Mouse (Mus musculus) bone marrow, adult 2 months (tissue): ENCODE results near the gene Tmem266. TPM values are rescaled to one million over a fixed set of nuclear protein-coding genes. Genes with fewer than 3 reads are reported as not detected.
A peak's percentile ranks its signal among the peaks of the same experiment; 100 is the strongest.

Experiments
- H3K27ac ChIP-seq: fragments of 200-500 bp; 2 replicates; pipeline ENCODE4 v1.5.1; 2012; ENCODE audit warnings: low read depth, mild to moderate bottlenecking, control low read depth, inconsistent platforms, low read length; ENCODE audit not compliant: control insufficient read depth, poor library complexity, insufficient read depth
- H3K4me1 ChIP-seq: fragments of 200-500 bp; 2 replicates; pipeline ENCODE4 v1.6.1; 2011; ENCODE audit warnings: low read length; ENCODE audit not compliant: control insufficient read depth, insufficient read depth
- H3K4me3 ChIP-seq: fragments of 200-500 bp; replicated peaks from 2 replicates; pipeline ENCODE3; 2011; ENCODE audit warnings: mild to moderate bottlenecking, low read depth, low read length, control low read depth; ENCODE audit not compliant: control insufficient read depth
- CTCF ChIP-seq: fragments of 200-500 bp; IDR thresholded peaks from 2 replicates; pipeline ENCODE4 v1.5.1; 2011; ENCODE audit warnings: low read length, control low read depth; ENCODE audit not compliant: control insufficient read depth, insufficient read depth
- POLR2A ChIP-seq: fragments of 200-500 bp; IDR thresholded peaks from 2 replicates; pipeline ENCODE4 v1.6.1; 2011; ENCODE audit warnings: low read depth, mild to moderate bottlenecking, control low read depth, low read length, borderline replicate concordance; ENCODE audit not compliant: control insufficient read depth
- WGBS: fragments of 180-500 bp; shearing (Covaris S2); methylation state at CpG from one replicate; pipeline ENCODE4 v1.1.7; 2018; 5-methylcytosine and 5-hydroxymethylcytosine counted together
- polyA plus RNA-seq: library from polyadenylated mRNA; stranded (reverse); fragments of >200 nt; gene quantifications from 2 replicates; pipeline ENCODE4 v1.2.4, GENCODE M21; 2011; ENCODE audit warnings: low replicate concordance; ENCODE audit not compliant: missing spikeins, insufficient read depth, insufficient read length

The Tmem266 gene
- polyA plus RNA-seq, 1 experiment: not detected

DNA sequence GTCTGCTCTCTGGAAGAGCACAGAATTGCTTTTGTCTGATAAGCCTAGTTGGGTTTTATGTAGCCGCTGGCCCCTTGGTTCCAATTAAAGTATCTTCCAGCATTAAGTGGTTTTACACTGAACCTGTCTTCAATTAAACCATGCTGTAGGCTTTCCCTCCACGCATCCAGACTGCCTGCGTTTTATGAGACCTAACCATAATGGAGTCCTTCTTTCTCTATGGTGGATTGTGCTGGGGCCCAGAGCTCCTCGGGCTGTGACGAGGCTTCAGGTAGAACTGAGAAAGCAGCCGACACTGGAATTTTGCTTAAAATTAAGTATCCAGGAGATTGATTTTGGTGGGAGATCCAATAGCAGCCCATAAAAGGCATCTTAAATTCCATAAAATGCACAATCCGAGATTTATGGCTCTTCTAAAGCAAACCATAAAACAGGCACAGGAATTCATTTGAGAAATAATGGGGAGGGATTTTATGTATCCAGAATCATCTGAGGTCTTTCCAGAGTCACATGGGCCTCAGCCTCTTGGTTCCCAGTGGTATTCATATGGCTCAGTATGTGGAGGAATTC is 72.4 kb downstream of the Tmem266 start:
- Histone ChIP-seq H3K4me1 (peaks cover 3% of the 10 kb centered on the region), H3K27ac (no peak overlapping the region), H3K4me3 (no peak overlapping the region)
- TF ChIP-seq POLR2A (no peak), CTCF (no peak)
- WGBS: 83% methylated on average over 7 of the region's 7 CpGs

DNA sequence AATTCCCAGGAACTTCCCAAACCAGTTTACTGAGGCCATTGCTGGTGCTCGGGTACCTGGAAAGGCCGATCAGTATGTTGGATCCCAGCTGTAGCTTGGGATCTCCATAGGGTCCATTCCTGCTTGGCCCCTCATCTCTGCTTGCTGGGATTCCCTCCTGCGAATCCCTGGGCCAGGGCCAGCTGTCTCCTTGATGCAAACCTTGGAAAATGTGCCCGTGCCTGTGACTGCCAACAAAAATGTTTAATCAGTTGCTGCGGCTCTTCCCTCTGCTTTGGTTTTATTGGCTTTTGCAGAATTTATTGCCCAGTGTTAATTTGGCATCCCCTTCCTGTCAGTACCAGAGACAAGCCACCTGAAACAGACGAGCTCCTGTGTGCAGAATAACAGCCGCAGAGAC is 75.6 kb downstream of the Tmem266 start:
- TF ChIP-seq POLR2A (no peak), CTCF (no peak)
- 72% methylated on average over 7 of the region's 7 CpGs for WGBS
- H3K27ac ChIP-seq: no peak overlapping the region
- no peak overlapping the region for H3K4me3 ChIP-seq
- no peaks in the 10 kb centered on the region for H3K4me1 ChIP-seq

DNA sequence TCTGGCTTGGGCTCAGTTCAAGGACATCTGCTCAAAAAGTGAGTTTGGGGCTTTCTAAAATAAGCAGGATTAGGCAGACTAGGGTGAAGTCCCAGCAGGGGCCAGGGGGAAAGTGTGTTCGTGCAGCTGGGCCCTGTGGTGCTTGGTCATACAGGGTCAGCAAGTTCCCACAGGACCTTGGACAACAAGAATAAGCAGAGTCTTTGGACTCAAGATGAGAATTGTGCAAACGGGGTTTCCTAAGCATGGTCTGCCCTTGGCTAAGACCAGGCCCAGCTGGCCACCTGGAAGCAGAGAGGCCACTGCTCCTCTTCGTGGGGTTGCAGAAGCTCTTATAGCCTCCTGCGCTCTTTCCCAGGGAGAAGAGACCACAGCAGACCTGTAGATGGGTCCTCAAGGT is 77.5 kb downstream of the Tmem266 start:
- TF ChIP-seq CTCF (no peak), POLR2A (no peak)
- WGBS: 71% methylated on average over 4 of the region's 4 CpGs
- Histone ChIP-seq H3K4me3 (no peak overlapping the region), H3K27ac (no peak overlapping the region), H3K4me1 (no peaks in the 10 kb centered on the region)

DNA sequence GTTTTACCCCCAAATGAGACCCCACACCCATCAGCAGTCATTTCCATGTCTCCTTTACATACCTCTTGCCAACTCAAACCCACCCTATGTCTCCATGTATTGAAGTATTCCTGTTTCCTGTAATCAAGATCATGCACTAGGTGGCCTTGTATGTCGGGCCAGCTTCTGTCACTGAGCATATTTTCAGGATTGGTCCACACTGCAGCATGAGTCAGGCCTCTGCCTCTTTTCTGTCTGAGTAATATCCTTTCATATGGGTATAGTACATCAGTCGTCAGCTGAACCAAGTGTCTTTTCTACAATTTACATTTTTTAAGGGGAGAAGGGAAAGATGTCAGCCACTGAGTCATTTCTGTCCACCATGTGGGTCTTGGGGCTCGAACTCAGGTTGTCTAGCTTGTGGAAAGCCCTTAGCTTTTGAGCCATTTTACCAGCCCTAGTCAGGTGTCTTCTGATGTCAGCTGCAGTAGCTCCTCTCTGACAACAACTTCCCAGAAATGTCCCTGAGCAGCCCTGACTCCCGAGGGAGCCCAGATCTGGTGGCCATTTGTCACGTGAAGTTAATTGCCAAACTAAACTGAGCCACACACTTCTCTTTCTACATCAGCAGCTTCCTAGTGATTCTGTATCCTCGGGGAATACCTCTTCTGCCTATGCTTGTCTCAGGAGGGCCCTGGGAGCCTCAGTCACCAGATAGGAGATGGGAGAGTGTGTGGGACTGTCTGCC is 78.4 kb downstream of the Tmem266 start:
- no peaks in the 10 kb centered on the region for H3K4me1 ChIP-seq
- TF ChIP-seq CTCF: no peak
- TF ChIP-seq POLR2A: no peak
- no peak overlapping the region for H3K4me3 ChIP-seq
- WGBS: 74% methylated on average over 6 of the region's 6 CpGs
- no peak overlapping the region for H3K27ac ChIP-seq

DNA sequence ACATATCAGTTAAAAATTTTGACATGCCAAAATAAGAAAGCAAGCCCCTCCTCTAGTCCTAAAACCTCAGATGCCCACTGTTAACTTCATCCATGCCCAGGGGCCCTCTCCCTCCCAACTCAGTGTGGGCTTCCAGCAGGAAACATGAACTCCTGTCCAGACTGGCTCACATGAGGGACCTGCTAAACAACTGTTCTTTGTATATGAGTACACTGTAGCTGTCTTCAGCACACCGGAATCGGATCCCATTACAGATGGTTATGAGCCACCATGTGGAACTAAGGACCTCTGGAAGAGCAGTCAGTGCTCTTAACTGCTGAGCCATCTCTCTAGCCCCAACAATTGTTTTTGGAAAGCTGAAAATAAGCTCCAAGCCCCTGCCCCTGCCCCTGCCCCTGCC is 80.1 kb downstream of the Tmem266 start:
- H3K4me1 ChIP-seq: no peaks in the 10 kb centered on the region
- H3K27ac ChIP-seq: no peak overlapping the region
- TF ChIP-seq CTCF (no peak), POLR2A (no peak)
- 88% methylated on average over 2 of the region's 2 CpGs for WGBS
- H3K4me3 ChIP-seq: no peak overlapping the region

DNA sequence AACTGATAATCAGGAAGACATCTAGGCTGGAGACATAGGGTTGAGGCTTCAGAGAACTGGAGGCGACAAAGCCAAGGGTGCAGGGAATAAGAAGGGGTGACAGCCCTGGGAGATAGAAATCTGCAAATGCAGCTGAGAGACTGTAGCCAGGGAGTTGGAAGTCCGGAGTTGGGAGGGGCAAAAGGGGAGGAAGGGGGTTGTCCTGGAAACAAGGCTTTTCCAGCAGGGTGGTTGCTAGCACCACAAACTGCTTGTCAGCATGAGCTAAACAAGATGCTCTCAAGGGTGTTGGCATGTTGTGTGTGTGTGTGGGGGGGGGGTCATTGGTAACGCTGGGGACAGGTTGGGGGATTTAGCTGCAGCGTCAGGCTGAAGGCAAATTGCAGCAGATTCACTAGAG is 82.1 kb downstream of the Tmem266 start:
- no peak overlapping the region for H3K4me3 ChIP-seq
- no peak overlapping the region for H3K27ac ChIP-seq
- H3K4me1 ChIP-seq: no peaks in the 10 kb centered on the region
- no peak for TF ChIP-seq POLR2A
- TF ChIP-seq CTCF: no peak
- WGBS: 83% methylated on average over 4 of the region's 4 CpGs

DNA sequence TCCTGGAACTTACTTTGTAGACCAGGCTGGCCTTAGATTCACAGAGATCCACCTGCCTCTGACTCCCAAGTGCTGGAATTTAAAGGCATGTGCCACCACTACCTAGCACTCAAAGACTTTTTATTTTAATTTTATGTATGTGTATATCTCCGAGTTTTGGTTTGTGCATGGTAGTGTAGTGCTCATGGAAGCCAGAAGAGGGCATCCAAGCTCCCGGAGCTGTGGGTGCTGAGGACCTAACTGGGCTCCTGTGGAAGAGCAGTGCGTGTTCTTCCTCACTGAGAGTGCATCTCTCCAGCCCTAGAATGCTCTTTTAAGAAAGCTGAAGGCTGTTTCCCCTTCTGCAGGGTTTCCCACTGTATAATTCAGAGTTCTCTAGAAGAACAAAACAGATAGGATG is 83.1 kb downstream of the Tmem266 start:
- WGBS: 61% methylated on average over 3 of the region's 3 CpGs
- H3K4me3 ChIP-seq: no peak overlapping the region
- no peaks in the 10 kb centered on the region for H3K4me1 ChIP-seq
- no peak overlapping the region for H3K27ac ChIP-seq
- TF ChIP-seq CTCF (peak; percentile 18; the same call in 1 of the 2 replicates), POLR2A (no peak)

DNA sequence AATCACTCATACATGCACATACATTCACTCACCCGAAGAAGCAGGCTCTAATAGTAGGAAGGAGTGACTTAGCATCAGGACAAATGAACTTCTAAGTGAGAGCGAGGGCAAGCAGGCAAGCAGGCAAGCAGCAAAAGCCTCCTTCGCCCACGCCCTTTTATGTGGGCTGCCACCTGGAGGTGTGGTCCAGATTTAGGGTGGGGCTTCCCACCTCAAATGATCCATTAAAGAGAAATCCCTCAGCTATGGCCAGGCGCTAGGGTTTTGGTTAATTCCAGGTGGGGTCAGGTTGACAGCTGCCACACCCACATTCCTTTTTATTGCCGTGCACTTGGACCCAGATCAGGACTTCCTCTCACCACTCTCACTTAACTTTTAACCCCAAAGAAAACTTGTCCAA is 83.7 kb downstream of the Tmem266 start:
- Histone ChIP-seq H3K27ac (no peak overlapping the region), H3K4me3 (no peak overlapping the region), H3K4me1 (no peaks in the 10 kb centered on the region)
- WGBS: 44% methylated on average over 6 of the region's 6 CpGs
- no peak for TF ChIP-seq CTCF
- TF ChIP-seq POLR2A: no peak

DNA sequence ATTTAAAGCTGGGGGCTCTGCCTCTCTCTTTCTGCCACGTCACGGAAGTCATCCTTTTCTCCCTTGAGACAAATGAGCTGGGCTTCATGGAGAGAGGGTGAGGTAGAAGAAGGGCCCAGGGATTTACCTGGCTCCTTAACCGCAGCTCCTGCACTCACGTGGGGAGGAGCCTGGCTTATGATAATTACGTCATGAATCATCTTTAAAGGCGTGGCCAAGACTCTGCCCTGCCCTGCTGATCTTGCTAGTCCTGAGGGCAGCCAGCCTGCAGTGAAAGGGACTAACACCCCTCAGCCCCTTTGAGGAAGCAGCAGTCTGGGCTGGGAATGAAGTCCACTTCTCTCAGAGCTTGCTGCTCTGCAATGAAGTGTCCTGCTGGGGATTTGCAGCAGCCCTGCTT is 84.4 kb downstream of the Tmem266 start:
- Histone ChIP-seq H3K27ac (no peak overlapping the region), H3K4me1 (no peaks in the 10 kb centered on the region), H3K4me3 (no peak overlapping the region)
- TF ChIP-seq POLR2A (no peak), CTCF (no peak)
- 75% methylated on average over 6 of the region's 6 CpGs for WGBS
